Mouse (Mus musculus) kidney, embryonic 14.5 days (tissue): Measurements from ENCODE around the gene Col27a1. TPM values are rescaled to one million over a fixed set of nuclear protein-coding genes. Genes with fewer than 3 reads are reported as not detected.
A peak's percentile ranks its signal among the peaks of the same experiment; 100 is the strongest.

Experiments used
- ATAC-seq: fragments of 200-750 bp; cut with Nextera tagmentation; 2 replicates; pipeline ENCODE4 v1.8.0; 2017; ENCODE audit warnings: moderate number of reproducible peaks, mild to moderate bottlenecking, moderate TSS enrichment, moderate library complexity; ENCODE audit not compliant: low FRiP score, low TSS enrichment
- H3K27ac ChIP-seq: fragments of 300-500 bp; sonication (generic); 2 replicates; pipeline ENCODE4 v1.5.1; 2014; ENCODE audit warnings: low read depth, mild to moderate bottlenecking, low read length, moderate library complexity, mixed read lengths
- H3K27me3 ChIP-seq: fragments of 300-500 bp; sonication (generic); 2 replicates; pipeline ENCODE4 v1.6.1; 2014; ENCODE audit warnings: mild to moderate bottlenecking, low read length; ENCODE audit not compliant: control insufficient read depth, insufficient read depth
- H3K36me3 ChIP-seq: fragments of 300-500 bp; sonication (generic); 2 replicates; pipeline ENCODE4 v1.6.1; 2014; ENCODE audit warnings: low read length, mixed read lengths; ENCODE audit not compliant: control insufficient read depth, insufficient read depth
- H3K4me1 ChIP-seq: fragments of 300-500 bp; sonication (generic); 2 replicates; pipeline ENCODE4 v1.6.1; 2014; ENCODE audit warnings: low read length, mixed read lengths; ENCODE audit not compliant: control insufficient read depth, insufficient read depth
- H3K4me2 ChIP-seq: fragments of 300-500 bp; sonication (generic); replicated peaks from 2 replicates; pipeline ENCODE4 v1.6.1; 2014; ENCODE audit warnings: low read depth, mild to moderate bottlenecking, low read length
- H3K4me3 ChIP-seq: fragments of 300-500 bp; sonication (generic); 2 replicates; pipeline ENCODE4 v1.5.1; 2014; ENCODE audit warnings: mild to moderate bottlenecking, low read length
- H3K9ac ChIP-seq: fragments of 300-500 bp; sonication (generic); 2 replicates; pipeline ENCODE4 v1.6.1; 2014; ENCODE audit warnings: low read depth, mild to moderate bottlenecking, low read length, moderate library complexity
- H3K9me3 ChIP-seq: fragments of 300-500 bp; sonication (generic); 2 replicates; pipeline ENCODE4 v1.6.1; 2016; ENCODE audit warnings: low read length; ENCODE audit not compliant: control insufficient read depth
- WGBS: fragments of 180-500 bp; shearing (Covaris S2); extraction: QIAGEN DNeasy Blood & Tissue Kit; methylation state at CpG from one replicate; pipeline ENCODE4 v1.1.7; 2014; 5-methylcytosine and 5-hydroxymethylcytosine counted together
- polyA plus RNA-seq: library from polyadenylated mRNA; unstranded; fragments of >200 nt; fragmentation: Nextera tagmentation; extraction: Ambion mirVana; gene quantifications from 2 replicates; pipeline ENCODE4 v1.2.1, GENCODE M21; 2014

Gene Col27a1
- polyA plus RNA-seq, 1 experiment from 2014 or later = 8.8 TPM

DNA sequence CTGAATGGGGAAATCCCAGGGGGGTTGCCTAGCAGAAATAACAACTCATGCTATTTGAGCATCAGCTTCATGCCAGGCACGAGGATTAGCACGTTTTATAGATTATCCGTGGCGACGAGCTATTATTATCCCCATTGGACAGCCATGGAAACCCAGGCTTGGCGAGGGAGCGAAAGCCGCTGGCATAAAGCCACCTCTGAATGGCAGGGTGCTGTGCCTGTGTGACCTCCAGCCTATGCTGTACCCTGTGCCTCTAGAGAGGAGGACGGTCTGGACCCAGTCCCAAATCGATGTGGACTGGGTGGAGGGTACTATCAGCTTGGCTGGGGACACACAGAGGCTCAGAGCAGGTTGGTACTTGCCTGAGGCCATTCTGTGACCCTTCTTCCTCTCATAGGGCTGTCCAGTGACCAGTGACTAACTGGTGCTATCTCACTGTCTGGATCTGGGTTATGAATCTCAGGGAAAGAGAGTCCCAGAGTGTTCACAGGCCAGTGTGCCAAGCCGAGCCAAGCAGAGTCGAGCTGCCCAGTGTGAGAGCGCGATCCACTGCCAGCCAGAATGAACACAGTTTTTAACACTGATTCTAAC, 16.3 kb downstream of the Col27a1 start:
- Histone ChIP-seq H3K9me3 (no peaks in the 10 kb centered on the region), H3K9ac (no peak overlapping the region), H3K4me3 (no peak overlapping the region), H3K4me2 (no peak overlapping the region), H3K27ac (no peak overlapping the region), H3K36me3 (peaks cover 2% of the 10 kb centered on the region; the same call in 1 of the 2 replicates), H3K27me3 (no peaks in the 10 kb centered on the region), H3K4me1 (peaks cover 43% of the 10 kb centered on the region)
- no peak for ATAC-seq
- WGBS = 86% methylated on average over 14 of the region's 14 CpGs

DNA sequence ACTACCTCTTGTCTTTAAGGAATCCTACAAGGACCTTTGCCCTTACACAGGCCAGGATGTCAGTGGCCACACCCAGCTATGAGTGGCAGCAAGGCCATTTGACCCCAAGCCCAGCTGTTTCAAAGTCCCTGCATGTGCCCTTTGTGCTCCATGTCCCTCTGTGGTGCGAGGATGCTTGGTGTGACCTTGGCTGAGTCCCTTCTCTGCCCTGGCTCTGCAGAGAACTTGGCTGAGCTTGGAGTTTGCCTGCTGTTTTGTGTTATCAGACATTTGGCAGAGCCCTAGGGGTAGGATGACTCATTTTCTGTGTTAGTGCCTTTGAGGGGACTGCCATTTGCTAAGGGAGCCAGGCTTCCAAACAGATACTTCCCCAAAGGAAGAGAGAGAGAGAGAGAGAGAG, 17.3 kb downstream of the Col27a1 start:
- Histone ChIP-seq H3K9me3 (no peaks in the 10 kb centered on the region), H3K36me3 (peaks cover 6% of the 10 kb centered on the region; the same call in 1 of the 2 replicates), H3K27me3 (no peaks in the 10 kb centered on the region), H3K4me1 (peaks cover 43% of the 10 kb centered on the region), H3K9ac (no peak overlapping the region), H3K4me2 (no peak overlapping the region), H3K4me3 (no peak overlapping the region), H3K27ac (no peak overlapping the region)
- ATAC-seq = no peak
- WGBS = 65% methylated on average over 1 of the region's 1 CpGs

DNA sequence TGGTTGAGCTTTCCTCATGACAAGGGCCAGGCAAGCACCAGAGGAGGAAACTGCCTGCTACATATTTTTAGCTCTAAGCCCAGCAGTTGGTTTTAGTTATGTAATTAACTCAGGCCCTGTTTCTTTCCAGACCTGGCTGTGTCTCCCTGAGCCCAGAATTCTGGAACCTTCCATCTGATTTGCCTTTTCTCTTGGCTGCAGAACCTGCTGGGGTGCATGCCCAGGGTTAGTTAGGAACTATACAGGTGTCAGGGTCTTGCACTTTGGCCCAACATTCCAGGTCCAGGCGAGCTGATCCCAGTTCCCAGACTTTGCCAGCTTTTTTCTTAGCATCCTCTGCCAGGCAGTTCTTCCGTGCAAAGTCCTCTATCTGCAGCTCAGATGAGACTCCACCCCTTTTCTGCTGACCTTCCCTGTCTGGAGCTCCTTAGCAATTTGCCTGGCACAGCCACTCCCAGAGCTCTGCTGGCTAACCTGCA, 18.8 kb downstream of the Col27a1 start:
- Histone ChIP-seq H3K27ac (no peak overlapping the region), H3K4me1 (peaks cover 49% of the 10 kb centered on the region), H3K9ac (no peak overlapping the region), H3K4me3 (no peak overlapping the region), H3K4me2 (no peak overlapping the region), H3K27me3 (no peaks in the 10 kb centered on the region), H3K9me3 (no peaks in the 10 kb centered on the region), H3K36me3 (peaks cover 6% of the 10 kb centered on the region; the same call in 1 of the 2 replicates)
- ATAC-seq = no peak
- 63% methylated on average over 2 of the region's 2 CpGs for WGBS

DNA sequence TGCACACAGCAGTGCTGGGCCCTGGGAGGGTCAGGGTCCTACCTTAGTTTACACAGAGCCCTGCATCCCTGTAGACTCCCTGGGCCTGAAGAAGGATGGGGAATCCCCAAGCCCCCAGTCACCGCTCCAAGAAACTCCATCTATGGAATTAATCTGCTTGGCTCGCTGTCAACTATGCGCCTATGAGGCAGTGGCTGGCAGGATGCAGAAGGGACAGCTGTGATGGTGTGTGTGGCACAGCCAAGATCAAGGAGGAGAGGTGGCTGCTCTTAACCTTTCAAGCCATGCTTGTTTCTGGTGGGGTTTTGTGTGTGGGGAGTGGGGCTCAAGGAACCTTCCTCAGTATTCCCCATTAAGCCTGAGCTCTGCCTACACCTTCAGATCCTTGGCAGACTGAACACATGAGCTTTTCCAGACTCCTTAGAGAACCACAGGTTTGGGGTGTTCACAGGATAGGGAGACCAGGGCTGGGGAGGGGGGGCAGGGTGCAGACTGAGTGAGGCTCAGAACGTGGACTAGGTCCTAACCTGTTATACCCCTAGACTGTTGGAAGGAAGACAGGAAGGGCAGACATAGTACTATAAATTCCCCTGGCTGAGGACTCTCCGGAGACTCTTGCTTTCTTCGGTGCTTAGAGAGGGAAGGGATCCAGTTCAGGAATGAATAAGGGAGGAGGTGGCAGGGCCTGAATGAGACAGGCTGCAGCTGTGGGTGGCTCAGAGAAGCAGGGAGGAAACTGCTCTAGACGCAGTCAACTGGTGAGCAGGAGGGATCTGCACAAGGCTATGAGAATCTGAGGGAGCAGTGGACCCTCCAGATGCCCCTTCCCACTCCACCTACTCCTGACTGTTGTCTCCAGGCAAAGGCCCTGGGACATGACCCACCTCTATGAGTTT, 20.0 kb downstream of the Col27a1 start:
- 49% methylated on average over 7 of the region's 7 CpGs for WGBS
- Histone ChIP-seq H3K4me1 (peaks cover 58% of the 10 kb centered on the region), H3K4me3 (no peak overlapping the region), H3K4me2 (no peak overlapping the region), H3K9ac (no peak overlapping the region), H3K36me3 (peaks cover 6% of the 10 kb centered on the region; the same call in 1 of the 2 replicates), H3K9me3 (no peaks in the 10 kb centered on the region), H3K27ac (peak overlapping the region; percentile 55; the same call in 1 of the 2 replicates), H3K27me3 (no peaks in the 10 kb centered on the region)
- peak; percentile 65 for ATAC-seq

DNA sequence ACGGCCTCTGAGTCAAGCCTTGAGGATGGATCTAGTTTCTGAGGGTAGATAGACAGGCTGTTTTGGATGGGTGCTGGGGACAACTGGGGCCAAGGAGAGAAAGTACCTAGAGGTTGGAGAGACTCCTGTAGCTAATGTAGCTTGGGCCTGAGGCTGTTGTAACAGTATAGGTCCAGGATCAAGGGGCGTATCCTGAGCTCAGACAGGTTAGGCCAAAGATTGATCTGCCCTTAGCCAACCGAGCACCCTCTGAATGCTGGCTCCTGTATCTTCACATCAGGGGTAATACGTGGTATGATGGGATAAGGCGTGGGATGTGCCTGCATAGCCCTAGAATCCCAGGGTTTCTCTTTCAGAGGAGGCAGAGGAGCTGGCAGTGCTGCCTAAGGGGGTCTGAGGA, 21.0 kb downstream of the Col27a1 start:
- Histone ChIP-seq H3K4me3 (no peak overlapping the region), H3K27ac (no peak overlapping the region), H3K9ac (no peak overlapping the region), H3K27me3 (no peaks in the 10 kb centered on the region), H3K9me3 (no peaks in the 10 kb centered on the region), H3K4me1 (peaks cover 50% of the 10 kb centered on the region), H3K4me2 (no peak overlapping the region), H3K36me3 (peaks cover 6% of the 10 kb centered on the region; the same call in 1 of the 2 replicates)
- 70% methylated on average over 5 of the region's 5 CpGs for WGBS
- no peak for ATAC-seq

DNA sequence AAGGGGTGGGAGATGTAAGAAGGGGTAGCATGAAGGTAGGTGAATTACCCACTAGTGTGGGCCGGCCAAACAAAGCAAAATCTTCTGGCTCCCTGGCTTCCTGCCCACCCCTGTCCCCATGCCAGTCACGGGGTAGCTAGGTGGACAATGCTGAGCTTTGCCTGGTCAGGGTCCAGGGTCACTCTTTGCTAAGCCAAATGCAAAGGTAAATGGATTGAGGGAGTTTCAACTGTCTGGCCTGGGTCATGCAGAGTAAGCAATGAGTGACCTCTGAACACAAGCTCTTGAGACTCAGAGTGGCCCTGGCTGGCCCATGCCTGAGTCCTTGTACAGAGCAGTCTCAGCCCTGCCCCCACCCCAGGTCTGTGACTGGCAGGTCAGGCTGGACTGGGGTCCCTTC, 22.4 kb downstream of the Col27a1 start:
- Histone ChIP-seq H3K36me3 (peaks cover 8% of the 10 kb centered on the region; the same call in 1 of the 2 replicates), H3K9me3 (no peaks in the 10 kb centered on the region), H3K27me3 (no peaks in the 10 kb centered on the region), H3K9ac (no peak overlapping the region), H3K4me2 (no peak overlapping the region), H3K4me1 (peaks cover 40% of the 10 kb centered on the region), H3K27ac (no peak overlapping the region), H3K4me3 (no peak overlapping the region)
- WGBS = 35% methylated on average over 2 of the region's 2 CpGs
- ATAC-seq = no peak

DNA sequence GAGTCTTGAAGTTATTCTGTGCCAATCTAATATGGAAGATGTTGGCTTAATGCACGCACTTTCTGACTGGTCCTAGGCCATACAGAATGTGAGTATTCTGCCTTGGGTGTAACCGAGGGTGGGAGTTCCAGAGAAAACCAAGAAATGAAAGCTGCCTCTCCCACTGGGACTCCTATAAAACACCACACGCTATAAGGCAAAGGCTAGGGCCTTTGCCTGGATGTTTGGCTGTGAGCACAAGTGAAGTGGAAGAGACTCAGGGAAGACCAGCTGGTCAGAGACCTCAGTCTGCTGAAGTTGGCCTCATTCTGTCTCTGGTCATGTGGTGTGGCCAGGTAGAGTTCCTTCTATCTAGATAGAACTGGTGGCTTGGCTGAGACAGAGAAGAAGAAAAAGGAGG, 23.4 kb downstream of the Col27a1 start:
- no peak for ATAC-seq
- WGBS = 67% methylated on average over 3 of the region's 3 CpGs
- Histone ChIP-seq H3K4me3 (no peak overlapping the region), H3K36me3 (peaks cover 7% of the 10 kb centered on the region; the same call in 1 of the 2 replicates), H3K4me1 (peaks cover 40% of the 10 kb centered on the region), H3K27me3 (no peaks in the 10 kb centered on the region), H3K9ac (no peak overlapping the region), H3K27ac (no peak overlapping the region), H3K9me3 (no peaks in the 10 kb centered on the region), H3K4me2 (no peak overlapping the region)

DNA sequence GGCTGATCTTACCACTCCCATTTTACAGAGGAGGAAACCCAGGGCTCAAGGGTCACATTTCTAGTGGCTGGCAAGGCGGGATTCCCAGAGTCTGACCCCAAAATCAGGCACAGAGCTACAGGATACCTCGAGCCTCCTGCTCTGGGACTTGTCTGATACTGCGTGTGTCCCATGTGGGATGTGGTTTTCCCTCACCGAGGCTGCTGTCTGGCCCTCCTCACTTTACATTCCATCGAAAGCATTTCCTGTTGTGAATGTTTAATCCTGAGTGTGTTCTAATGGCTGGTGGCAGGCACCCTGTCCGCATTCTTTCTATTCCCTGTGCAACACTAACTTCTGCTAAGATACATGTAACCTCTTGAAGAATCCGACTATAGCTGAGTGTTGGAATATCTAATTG, 24.3 kb downstream of the Col27a1 start:
- Histone ChIP-seq H3K4me3 (no peak overlapping the region), H3K9ac (no peak overlapping the region), H3K27me3 (no peaks in the 10 kb centered on the region), H3K9me3 (no peaks in the 10 kb centered on the region), H3K27ac (peak overlapping the region; percentile 59; the same call in 1 of the 2 replicates), H3K4me1 (peaks cover 37% of the 10 kb centered on the region), H3K36me3 (peaks cover 10% of the 10 kb centered on the region; the same call in 1 of the 2 replicates), H3K4me2 (no peak overlapping the region)
- 28% methylated on average over 7 of the region's 7 CpGs for WGBS
- ATAC-seq = no peak

DNA sequence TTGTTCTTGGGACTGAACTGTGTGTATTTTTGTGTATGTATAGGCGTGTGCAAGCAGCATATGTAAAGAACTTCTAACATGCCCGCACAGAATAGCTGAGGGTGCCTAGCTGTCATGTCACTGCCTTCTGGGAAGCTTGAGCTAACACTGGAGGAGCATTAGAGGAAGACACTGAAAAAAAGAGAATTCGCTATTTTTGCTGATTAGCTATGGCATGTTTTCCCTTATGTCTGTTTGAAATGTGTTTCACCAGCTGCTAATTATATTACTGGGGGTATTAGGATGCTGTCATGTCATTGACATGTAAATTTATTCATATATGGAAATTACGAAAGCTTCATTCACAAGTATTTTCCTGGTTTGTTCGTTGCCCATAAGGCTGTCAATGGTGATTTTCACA, 24.9 kb downstream of the Col27a1 start:
- Histone ChIP-seq H3K9ac (no peak overlapping the region), H3K4me3 (no peak overlapping the region), H3K27ac (peak overlapping the region; percentile 30; the same call in 1 of the 2 replicates), H3K27me3 (no peaks in the 10 kb centered on the region), H3K4me1 (peaks cover 31% of the 10 kb centered on the region), H3K4me2 (no peak overlapping the region), H3K9me3 (no peaks in the 10 kb centered on the region), H3K36me3 (peaks cover 10% of the 10 kb centered on the region; the same call in 1 of the 2 replicates)
- 89% methylated on average over 5 of the region's 5 CpGs for WGBS
- no peak for ATAC-seq
